Mouse (Mus musculus): Measurements from ENCODE around the gene Ndufs3.
"Not testable (repeated sequence)": the region's sequence is repeated elsewhere in the genome, so short reads cannot be mapped to it uniquely, and the experiment has no call there.

Gene Ndufs3

GRCm38 (mm10) chr2:90906721-90907120 is 2.1 kb upstream of the Ndufs3 start:
- no peak for DNase-seq (ENCODE audit: low spot score in 2 of 2)

DNA sequence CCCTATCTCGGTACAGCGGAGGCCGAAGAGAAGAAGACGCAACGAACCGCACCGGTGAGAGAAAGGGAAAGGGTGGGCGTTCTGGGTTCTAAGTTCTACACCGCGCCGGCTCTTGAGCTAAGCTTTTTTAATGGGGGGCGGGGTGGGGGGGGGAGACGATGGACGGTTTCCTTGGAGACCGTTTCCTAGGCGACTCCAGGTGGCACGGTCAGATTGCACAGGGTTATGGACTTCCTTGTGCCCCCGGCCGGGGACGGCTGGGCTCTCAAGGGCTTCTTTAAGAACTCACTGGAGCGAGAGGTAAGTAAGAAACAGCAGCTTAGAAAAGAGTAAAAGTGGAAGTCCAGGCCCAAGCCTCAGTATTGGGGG is 213 bp upstream of the Ndufs3 start:
- DNase-seq (ENCODE audit: low spot score in 2 of 2), result no peak

- DNase-seq (ENCODE audit: low spot score in 2 of 2), result no peak
These were observed 1.2 kb downstream of the Ndufs3 start for GRCm38 (mm10) chr2:90903398-90903797.

GRCm38 (mm10) chr2:90894299-90894677 is 10.3 kb downstream of the Ndufs3 start:
- DNase-seq (ENCODE audit: low spot score in 2 of 2), result not testable (repeated sequence)

DNA sequence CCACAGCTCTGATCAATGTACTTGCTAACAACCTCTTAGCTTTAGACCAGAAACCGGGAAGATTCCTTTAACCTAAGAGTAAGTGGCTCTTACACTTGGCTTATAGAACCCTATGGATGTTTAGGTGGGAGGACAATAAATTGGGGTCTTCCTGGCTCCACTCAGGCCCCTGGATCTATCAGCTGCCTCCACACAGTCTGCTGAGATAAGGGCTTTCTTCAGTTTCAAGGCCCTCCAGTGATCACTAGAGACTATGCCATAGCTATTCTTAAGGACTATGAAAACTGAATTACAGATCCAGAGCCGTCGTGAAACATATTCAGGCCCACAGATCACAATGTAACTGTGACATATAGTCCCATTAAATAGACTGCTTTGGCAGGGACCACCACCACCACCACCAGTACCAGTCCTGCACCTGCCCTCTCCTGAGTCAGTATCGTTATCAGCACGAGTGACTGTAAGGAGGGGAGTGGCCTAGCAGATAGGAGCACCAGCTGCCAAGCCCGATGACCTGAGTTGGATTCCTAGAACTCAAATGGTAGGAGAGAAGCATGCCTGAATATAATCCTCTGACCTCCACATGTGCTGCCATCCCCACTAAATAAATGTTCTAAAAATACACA is 10.8 kb downstream of the Ndufs3 start:
- no peak for DNase-seq (ENCODE audit: low spot score in 2 of 2)

DNA sequence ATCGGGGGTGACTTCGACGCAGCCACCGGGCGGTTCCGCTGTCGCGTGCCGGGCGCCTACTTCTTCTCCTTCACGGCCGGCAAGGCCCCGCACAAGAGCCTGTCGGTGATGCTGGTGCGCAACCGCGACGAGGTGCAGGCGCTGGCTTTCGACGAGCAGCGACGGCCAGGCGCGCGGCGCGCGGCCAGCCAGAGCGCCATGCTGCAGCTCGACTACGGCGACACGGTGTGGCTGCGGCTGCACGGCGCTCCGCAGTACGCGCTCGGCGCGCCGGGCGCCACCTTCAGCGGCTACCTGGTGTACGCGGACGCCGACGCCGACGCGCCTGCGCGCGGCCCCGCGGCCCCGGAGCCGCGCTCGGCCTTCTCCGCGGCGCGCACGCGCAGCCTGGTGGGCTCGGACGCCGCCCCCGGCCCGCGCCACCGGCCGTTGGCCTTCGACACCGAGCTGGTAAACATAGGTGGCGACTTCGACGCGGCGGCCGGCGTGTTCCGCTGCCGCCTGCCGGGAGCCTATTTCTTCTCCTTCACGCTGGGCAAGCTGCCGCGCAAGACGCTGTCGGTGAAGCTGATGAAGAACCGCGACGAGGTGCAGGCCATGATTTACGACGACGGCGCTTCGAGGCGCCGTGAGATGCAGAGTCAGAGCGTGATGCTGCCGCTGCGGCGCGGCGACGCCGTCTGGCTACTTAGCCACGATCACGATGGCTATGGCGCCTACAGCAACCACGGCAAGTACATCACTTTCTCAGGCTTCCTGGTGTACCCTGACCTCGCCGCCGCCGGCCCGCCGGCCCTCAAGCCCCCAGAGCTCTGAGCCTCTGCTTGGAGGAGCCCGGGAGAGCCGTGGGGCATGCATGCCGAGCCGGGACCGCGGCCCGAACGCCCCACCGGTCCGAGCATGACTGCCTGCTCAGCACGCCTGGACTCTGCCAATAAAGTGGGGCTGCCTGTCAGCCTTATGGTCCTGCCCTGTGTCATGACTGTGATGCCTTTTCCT is 14.8 kb downstream of the Ndufs3 start:
- peak; percentile 63 to 70 for DNase-seq (ENCODE audit: low spot score in 2 of 2)

DNA sequence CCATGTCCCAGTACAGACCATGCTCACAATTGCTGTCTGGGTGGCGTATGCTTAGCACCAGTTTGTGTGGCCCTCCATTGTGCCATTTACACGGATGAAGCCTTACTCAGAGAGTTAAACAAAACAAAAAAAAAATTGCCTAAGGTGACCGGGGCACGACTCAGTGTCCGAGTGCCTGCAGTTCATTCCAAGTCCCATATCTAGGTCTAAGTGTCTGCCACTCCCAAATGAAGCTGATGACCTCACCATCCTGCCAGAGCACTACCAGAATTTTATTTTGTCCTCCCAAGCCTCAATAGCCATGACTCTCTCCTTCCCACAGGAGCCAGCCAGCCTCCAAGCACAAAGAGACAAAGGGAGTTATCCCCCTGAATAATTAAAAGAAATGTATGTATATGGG is 17.0 kb downstream of the Ndufs3 start:
- no peak for DNase-seq (ENCODE audit: low spot score in 2 of 2)

DNA sequence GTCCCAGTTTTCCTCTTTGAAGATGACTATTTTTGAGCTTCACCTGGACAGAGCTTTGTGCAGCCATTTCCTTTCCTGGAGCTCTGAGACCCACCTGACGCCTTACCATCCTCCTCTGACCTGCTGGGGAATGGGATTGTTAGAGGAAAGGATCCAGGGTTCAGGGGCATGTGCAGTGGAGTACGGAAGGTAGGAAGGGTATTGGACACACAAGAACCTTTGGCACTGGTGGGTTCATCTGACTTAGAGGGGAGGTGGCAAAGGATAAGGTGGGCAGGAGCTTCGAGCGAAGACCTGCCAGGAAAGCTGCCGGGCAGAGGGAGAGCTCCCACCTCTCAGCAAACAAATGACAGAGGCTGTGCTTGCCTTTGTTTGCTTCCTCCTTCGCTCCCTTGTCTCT is 18.2 kb downstream of the Ndufs3 start:
- DNase-seq (ENCODE audit: low spot score in 2 of 2), result peak in 1 of 2 experiments; percentile 36

DNA sequence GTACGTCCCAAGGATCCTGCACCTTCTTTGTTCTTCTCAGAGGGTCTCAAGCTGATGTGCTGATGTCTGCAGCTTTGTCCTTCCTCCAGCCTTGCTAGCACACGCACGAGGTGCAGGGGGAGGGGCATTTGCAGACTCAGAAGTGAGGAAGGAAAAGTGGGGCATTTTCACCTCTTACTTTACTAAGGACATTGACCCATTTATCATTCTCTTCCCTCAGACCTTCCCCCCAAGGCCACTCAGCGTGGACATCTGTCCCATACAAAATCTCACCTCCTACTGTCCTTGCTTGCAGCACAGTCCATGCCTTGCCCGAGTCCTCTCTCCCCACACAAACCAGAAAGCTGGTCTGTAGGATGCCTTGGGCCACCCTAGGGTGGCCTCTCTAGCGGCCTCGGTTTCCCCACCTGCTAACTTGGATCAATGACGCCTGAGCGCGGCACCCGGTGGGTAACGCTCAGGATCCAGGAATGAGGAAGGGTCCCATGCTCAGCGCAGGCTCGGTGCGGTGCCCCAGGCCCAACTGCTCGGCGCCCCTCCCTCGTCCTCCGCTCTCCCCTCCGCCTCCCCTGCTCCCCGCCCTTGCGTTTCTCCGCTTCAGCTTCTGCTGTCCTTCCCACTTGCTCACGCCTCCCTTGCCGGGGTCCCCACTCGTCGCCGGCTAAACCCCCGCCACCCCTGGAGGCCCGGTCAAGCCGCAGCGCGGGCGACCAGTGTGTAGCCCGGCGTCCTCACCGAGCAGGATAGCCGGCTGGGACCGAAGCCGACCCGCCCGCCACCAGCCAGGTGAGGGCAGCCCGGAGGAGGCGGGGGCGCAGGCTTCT is 19.2 kb downstream of the Ndufs3 start, which contains the start of gene C1qtnf4:
Gene C1qtnf4, plus strand, starts transcription at position 643 of the 824 bp plus-strand sequence.
- peak; percentile 77 to 79 for DNase-seq (ENCODE audit: low spot score in 2 of 2)

DNA sequence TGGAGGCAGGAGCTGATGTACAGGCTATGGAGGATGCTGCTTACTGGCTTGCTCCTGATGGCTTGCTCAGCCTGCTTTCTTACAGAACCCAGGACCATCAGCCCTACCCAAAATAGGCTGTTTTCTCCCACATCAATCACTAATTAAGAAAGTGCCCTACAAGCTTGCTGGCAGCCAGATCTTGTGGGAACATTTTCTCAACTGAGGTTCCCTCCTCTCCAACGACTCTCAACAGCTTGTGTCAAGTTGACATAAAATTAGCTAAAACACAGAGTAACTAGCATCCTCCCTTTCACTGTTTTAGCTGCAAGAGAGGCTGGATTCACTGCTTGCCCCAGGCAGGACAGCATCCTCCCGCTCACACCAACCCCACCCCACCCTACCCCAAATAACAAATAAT is 22.8 kb downstream of the Ndufs3 start:
- DNase-seq (ENCODE audit: low spot score in 2 of 2), result no peak

GRCm38 (mm10) chr2:90880144-90880785 is 24.4 kb downstream of the Ndufs3 start:
- no peak for DNase-seq (ENCODE audit: low spot score in 2 of 2)

GRCm38 (mm10) chr2:90879419-90879818 is 25.2 kb downstream of the Ndufs3 start:
- no peak for DNase-seq (ENCODE audit: low spot score in 2 of 2)

DNA sequence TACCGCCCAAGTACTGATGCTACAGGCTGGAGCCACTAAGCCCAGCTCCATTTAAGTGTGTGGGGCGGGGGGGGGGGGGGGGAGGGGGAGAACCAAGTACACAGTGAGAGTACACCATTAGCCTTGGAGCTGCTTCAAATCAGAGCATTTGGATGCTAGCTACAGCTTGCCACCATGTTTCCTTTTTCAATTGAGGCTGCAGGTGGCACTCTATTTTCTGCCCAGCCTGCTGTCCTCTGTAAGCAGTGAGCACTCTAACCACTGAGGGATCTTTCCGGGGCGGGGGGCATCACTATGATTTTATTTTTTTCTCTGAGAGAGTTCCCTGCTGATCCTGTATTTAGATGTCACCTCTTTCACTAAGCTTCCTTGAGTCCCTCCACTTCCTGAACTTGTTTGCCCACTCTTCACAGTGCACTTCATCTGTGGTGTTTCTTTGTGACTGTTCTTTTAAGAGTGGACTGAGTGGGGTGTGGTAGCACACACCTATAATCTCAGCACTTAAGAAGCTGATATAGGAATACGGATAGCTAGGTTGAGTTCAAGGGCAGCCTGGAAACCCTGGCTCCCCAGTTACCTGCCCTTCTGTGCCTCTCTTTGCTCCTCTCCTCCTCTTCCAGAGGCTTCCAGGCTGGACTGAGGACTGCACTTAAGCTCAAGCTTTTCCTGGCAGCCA is 26.9 kb downstream of the Ndufs3 start:
- DNase-seq (ENCODE audit: low spot score in 2 of 2), result peak in 1 of 2 experiments; percentile 63

GRCm38 (mm10) chr2:90875239-90875638 is 29.4 kb downstream of the Ndufs3 start:
- DNase-seq (ENCODE audit: low spot score in 2 of 2), result peak in 1 of 2 experiments; percentile 38

DNA sequence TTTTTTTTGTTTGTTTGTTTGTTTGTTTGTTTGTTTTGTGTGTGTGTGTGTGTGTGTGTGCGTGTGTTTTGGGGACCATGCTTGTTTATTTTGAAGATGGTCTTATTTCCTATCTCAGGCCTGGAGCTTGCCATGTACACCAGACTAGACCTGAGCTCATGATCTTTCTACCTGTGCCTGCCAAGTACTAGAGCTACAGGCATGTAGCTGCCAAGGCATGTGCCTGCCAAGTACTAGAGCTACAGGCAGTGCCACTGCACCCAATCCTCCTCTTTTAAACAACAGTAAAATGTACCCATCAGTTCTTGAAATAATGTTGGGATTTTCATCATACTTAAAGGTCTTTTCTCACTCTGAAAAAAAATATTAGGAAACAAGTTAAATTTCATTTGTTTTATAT is 30.6 kb downstream of the Ndufs3 start:
- DNase-seq (ENCODE audit: low spot score in 2 of 2), result no peak

DNA sequence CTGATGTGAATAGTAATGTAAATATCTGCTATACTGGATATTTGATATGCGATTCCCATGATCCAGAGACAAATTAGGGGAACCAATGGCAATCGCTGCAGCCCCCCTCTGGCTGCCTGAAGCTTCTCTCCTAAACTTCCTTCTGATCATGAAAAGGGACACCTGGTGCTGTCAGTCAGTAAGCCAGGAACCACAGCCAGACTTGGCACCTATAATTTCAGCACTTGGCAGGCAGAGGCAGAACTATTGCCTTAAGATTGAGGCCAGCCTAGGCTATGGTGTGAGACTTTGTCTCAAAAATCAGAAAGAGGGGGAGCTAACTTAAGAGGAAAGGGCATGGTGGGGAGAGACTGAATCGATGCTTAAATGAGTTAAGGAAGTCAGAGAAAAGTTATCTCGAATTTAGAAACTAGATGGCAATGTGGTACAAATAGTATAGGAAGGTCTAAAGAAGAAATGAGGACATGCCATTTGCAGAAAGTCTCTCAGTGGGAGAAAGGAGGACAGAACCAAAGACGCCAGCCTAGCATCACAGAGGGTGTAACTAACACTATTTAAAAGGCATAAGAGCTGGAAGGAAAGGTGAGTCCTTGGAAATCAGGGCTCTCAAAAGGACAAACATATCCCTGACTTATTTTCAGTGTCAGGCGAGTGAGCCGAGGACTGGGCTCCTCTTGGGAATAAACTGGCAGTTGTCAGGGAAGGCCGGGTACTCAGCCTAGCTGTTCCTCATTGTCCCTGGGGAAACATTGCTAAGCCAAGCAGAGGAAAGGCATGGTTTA is 33.3 kb downstream of the Ndufs3 start:
- peak; percentile 54 to 70 for DNase-seq (ENCODE audit: low spot score in 2 of 2)

DNA sequence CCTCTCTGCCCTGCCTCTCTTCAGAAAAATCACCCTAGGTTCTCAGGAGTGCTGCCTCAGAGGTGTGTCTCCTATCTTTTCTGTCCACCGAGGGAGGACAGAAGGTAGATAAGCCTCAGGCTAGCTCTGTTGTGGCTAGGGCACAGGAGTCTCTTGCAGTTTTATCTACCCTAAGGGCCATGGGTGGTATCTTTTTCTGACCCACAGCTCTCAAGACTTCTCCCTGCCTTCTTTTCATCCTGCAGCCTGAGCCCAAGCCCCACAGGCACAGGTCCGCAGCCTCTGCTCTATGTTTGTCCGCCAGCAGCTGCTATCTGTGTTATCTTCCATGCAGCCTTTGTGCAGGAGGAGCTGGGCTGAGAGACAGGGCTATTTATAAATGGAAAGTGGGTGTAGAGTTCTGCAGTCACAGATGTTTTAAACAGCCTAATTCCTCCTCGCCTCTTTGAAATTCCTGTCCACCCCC is 34.5 kb downstream of the Ndufs3 start:
- peak; percentile 66 to 76 for DNase-seq (ENCODE audit: low spot score in 2 of 2)

GRCm38 (mm10) chr2:90866524-90866923 is 38.1 kb downstream of the Ndufs3 start:
- peak; percentile 91 to 93 for DNase-seq (ENCODE audit: low spot score in 2 of 2)

DNA sequence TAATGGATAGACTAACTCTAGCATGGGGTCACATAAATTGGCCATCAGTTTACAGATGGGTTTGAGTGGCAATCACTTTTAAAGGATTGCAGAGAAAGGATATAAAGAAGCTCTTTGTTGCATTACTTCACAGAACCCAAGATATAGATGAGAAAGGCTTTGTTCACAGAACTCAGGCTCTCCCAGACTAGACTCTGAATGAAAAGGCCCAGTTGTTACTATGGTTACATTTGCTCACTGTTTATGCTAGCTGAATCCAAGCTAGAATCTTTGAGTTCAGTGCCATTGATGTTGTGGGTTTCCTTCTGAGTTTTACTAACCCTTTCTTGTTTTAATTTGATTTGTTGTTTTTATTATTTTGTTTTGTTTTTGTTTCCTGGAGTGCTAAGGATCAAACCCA is 40.4 kb downstream of the Ndufs3 start:
- DNase-seq (ENCODE audit: low spot score in 2 of 2), result no peak

GRCm38 (mm10) chr2:90861486-90861885 is 43.1 kb downstream of the Ndufs3 start:
- peak in 1 of 2 experiments; percentile 2 for DNase-seq (ENCODE audit: low spot score in 2 of 2)
